Mouse (Mus musculus): ENCODE data around the gene Gm20388. TPM values are rescaled to one million over a fixed set of nuclear protein-coding genes. Genes with fewer than 3 reads are reported as not detected.

Gm20388 gene
- polyA plus RNA-seq, 1 experiment from 2014 or later, result not detected

DNA sequence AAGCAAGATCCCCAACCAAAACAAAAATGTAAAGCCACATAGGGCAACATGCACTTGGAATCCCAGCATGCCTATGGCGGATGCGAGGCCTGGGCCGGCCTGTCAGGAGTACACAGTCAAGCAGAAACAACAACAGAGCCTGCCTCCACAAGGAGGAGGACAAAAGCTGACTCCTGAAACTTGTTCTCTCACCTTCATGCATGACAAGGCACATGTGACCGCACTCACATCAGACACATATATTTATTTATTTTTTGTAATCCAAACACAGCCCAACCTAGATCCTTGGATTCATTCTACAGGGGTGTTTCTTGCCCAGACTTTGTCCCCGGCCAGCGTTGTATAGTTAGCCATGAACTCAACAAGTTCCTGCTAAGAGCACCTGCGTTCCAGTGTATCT lies 3137.2 kb downstream of the Gm20388 start:
- Histone ChIP-seq H3K27ac (replicated peaks) (no peak overlapping the region), H3K9ac (no peak overlapping the region), H3K36me3 (0 out of 2 replicates have a peak, but pooled peaks cover 8% of the 10 kb centered on the region), H3K4me3 (no peak overlapping the region), H3K4me2 (no peak overlapping the region), H3K27me3 (replicated peaks) (no peaks in the 10 kb centered on the region), H3K4me1 (peaks cover 15% of the 10 kb centered on the region), H3K9me3 (no peaks in the 10 kb centered on the region)
- 88% methylated on average over 7 of the region's 7 CpGs for WGBS
- ATAC-seq (ENCODE audit: extremely low read depth, insufficient number of reproducible peaks, low FRiP score, low TSS enrichment), result no peak

DNA sequence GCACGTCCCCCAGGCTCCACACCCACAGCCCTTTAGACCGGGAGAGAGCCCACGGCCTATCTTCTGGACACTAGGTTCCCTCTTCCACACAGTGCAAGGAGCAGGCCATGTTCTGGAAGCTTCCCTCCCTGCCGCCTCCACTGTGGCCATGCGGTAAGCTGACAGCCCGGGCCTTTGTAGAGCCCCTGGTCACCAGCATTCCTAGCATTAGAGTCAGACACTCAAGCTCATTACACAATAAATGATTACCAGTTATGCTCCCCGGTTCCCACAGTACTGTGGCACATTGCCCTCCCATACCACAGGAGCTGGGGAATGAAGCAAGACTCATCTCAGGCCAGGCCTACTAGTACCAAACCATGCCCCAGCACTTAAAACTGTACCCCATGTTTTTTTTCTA lies 3137.8 kb downstream of the Gm20388 start:
- no peak overlapping the region for H3K4me2 ChIP-seq
- H3K27ac ChIP-seq (replicated peaks), result no peak overlapping the region
- peaks cover 11% of the 10 kb centered on the region for H3K4me1 ChIP-seq
- 0 out of 2 replicates have a peak, but pooled peaks cover 8% of the 10 kb centered on the region for H3K36me3 ChIP-seq
- no peaks in the 10 kb centered on the region for H3K27me3 ChIP-seq (replicated peaks)
- H3K4me3 ChIP-seq, result no peak overlapping the region
- no peaks in the 10 kb centered on the region for H3K9me3 ChIP-seq
- no peak for ATAC-seq (ENCODE audit: extremely low read depth, insufficient number of reproducible peaks, low FRiP score, low TSS enrichment)
- no peak overlapping the region for H3K9ac ChIP-seq
- WGBS, result 78% methylated on average over 7 of the region's 7 CpGs

DNA sequence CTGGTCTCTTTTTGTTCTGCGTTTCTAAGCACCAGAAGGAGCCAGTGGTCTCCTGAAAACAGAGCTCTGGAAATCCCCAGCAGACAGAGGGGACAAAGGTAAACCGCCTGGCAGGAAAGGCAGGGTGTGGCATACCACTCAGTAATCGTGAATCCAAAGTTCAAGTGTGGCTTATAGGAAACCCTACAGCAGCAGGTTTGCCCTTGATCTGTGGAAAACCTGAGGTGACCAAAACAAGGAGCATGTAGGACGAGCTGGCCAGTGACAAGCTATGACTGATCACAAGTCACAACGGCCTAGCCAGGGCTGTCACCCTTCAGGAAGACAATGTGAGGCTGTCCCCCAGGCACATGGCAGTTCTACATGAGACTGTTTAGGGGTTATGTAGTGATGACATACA lies 3140.8 kb downstream of the Gm20388 start:
- H3K27ac ChIP-seq (replicated peaks), result no peak overlapping the region
- no peaks in the 10 kb centered on the region for H3K27me3 ChIP-seq (replicated peaks)
- H3K9ac ChIP-seq, result no peak overlapping the region
- H3K4me1 ChIP-seq, result no peaks in the 10 kb centered on the region
- no peak overlapping the region for H3K4me3 ChIP-seq
- no peaks in the 10 kb centered on the region for H3K9me3 ChIP-seq
- H3K4me2 ChIP-seq, result no peak overlapping the region
- WGBS, result 60% methylated on average over 5 of the region's 5 CpGs
- H3K36me3 ChIP-seq, result no peaks in the 10 kb centered on the region
- no peak for ATAC-seq (ENCODE audit: extremely low read depth, insufficient number of reproducible peaks, low FRiP score, low TSS enrichment)

DNA sequence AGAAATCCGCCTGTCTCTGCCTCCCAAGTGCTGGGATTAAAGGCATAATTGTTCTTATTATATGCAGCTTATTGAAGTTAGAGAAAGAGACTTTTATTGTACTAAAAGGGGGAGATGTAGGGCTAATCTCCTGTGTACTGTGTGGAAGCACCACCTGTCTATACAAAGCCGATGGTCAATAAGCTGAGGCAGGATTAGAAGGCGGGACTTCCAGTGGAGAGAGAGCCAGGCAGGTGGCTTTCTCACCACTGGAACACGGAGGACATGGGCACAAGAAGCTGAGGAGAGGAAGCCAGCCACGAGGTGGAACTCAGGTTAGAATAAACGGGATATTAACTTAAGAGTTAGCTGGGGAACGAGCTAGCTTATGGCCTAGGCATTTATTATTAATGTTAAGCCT lies 3152.1 kb downstream of the Gm20388 start, which contains the start of gene Spg7:
Gene Spg7, plus strand, starts transcription at position 222 of the 400 bp plus-strand sequence.
- Histone ChIP-seq H3K9me3 (no peaks in the 10 kb centered on the region), H3K4me2 (no peak within 1 kb of the TSS), H3K27me3 (replicated peaks) (no peaks in the 10 kb centered on the region), H3K4me3 (no peak within 1 kb of the TSS), H3K36me3 (peaks cover 11% of the 10 kb centered on the region), H3K9ac (no peak within 1 kb of the TSS), H3K27ac (replicated peaks) (no peak within 1 kb of the TSS), H3K4me1 (peaks cover 28% of the 10 kb centered on the region)
- WGBS, result 74% methylated on average over 7 of the region's 7 CpGs
- ATAC-seq (ENCODE audit: extremely low read depth, insufficient number of reproducible peaks, low FRiP score, low TSS enrichment), result no peak

DNA sequence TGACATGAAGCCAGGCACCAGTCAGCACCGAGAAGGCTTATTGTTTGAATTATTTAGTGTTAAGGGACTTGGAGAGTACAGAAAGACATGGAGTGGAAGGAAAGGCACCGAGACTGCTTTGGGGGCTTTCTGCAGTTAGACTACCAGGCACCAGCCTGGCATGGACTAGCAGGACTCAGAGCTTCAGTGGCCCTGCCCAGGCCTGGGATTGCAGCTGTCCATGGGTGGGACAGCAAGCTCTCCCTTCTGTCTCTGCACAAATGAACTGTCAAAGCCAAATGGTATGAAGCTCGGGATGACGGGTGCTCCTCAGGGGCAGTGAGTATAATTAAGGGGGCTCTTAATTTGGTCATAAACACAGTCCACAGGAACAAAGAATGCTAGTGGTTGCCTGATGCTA lies 3153.4 kb downstream of the Gm20388 start:
- ATAC-seq (ENCODE audit: extremely low read depth, insufficient number of reproducible peaks, low FRiP score, low TSS enrichment), result no peak
- Histone ChIP-seq H3K4me3 (peak overlapping the region; percentile 87; the same call in 1 of the 2 replicates), H3K4me2 (peak overlapping the region; percentile 90), H3K36me3 (peaks cover 20% of the 10 kb centered on the region), H3K4me1 (peaks cover 28% of the 10 kb centered on the region), H3K27ac (replicated peaks) (peak overlapping the region; percentile 93), H3K9ac (peak overlapping the region; percentile 97), H3K27me3 (replicated peaks) (no peaks in the 10 kb centered on the region), H3K9me3 (no peaks in the 10 kb centered on the region)
- 84% methylated on average over 4 of the region's 4 CpGs for WGBS

DNA sequence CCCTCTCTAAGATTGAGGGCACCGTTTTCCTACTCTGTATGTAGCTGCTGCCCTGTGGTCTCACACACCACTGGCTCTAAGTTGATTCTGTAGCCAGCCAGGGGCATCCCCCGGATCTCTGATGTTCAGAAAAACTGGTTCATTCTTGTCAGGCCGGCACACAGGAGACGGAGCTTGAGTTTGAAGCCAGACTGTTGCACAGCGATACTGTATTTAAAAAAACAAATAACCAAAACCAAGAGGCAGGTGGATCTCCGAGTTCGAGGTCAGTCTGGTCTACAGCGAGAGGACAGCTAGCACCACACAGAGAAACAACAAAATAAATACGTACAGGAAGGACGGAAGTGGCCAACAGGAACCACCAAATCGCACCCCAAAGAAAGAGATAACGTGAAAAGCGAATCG lies 3154.2 kb downstream of the Gm20388 start:
- Histone ChIP-seq H3K27me3 (replicated peaks) (no peaks in the 10 kb centered on the region), H3K9me3 (no peaks in the 10 kb centered on the region), H3K36me3 (peaks cover 24% of the 10 kb centered on the region), H3K4me1 (peaks cover 28% of the 10 kb centered on the region), H3K4me2 (peak overlapping the region; percentile 90), H3K4me3 (peak overlapping the region; percentile 87), H3K27ac (replicated peaks) (peak overlapping the region; percentile 93), H3K9ac (peak overlapping the region; percentile 97)
- ATAC-seq (ENCODE audit: extremely low read depth, insufficient number of reproducible peaks, low FRiP score, low TSS enrichment), result 0 out of 2 replicates have a peak, but pooled peaks have one; percentile 1
- WGBS, result under 1% methylated on average over 14 of the region's 14 CpGs

DNA sequence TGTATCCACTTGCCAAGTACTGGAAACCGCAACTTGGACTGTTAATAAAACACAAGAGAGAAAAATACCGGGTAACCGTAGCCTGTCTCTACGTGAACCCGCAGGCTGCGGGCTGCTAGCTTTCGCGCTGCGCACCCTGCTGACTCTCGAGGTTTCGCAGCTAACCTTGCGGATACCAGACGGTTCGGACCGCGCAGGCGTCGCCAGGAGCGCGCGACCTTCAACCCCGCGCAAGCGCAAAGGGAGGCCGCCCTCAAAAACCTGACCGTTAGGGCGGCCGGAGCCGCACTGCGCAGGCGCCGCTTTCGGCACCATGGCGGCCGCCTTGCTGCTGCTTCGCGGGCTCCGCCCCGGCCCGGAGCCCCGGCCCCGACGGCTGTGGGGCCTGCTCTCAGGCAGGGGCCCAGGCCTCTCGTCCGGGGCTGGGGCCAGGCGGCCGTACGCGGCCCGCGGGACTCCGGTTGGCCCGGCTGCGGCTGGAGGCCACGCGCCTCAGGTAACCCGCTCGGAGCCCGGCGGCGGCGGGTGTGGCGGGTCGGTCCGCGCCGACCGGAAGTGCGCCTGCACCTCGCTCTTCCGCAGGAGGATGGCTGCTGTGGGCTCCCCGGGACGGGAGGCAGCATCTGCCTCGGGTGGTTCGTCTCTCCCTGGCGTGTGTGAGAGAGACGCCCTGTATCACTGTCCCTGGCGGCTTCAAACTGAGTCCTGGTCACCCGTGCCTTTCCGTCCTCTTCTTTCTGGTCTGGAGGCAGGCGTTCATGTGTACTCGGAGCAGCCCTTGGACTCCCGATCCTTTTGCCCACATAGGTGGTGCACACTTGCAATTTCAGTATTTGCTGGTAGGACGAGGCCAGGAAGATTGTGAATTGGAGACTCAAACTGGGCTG lies 3154.8 kb downstream of the Gm20388 start:
- Histone ChIP-seq H3K36me3 (peaks cover 28% of the 10 kb centered on the region), H3K9ac (peak overlapping the region; percentile 97), H3K4me3 (peak overlapping the region; percentile 87), H3K27ac (replicated peaks) (peak overlapping the region; percentile 93), H3K4me1 (peaks cover 28% of the 10 kb centered on the region), H3K27me3 (replicated peaks) (no peaks in the 10 kb centered on the region), H3K9me3 (no peaks in the 10 kb centered on the region), H3K4me2 (peak overlapping the region; percentile 90)
- peak; percentile 99 for ATAC-seq (ENCODE audit: extremely low read depth, insufficient number of reproducible peaks, low FRiP score, low TSS enrichment)
- WGBS, result under 1% methylated on average over 83 of the region's 84 CpGs

DNA sequence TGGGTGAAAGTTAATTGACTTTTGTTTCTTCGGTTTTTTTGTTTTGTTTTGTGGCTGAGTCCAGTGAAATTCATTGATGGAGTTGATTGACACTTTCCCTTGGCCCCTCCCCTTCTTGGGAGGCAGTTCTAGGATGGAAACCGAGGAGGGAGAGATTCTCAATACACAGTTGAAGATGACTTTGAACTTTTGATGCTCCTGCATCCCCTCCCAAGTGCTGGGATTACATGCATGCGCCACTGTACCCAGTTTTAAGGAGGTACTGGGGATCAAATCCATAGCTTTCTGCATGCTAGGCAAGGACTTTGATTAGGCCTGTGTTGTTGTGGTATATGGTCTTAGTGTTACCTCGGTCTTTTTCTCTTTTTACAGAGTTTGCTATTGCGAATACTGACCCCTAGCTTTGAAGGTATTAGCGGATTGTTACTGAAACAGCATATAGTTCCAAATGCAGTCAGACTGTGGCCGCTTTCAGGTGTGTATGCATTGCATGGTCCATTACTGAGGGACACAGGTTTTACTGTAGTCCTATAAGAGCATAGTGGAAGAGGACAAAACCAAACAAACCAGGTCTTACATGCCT lies 3155.6 kb downstream of the Gm20388 start:
- ATAC-seq (ENCODE audit: extremely low read depth, insufficient number of reproducible peaks, low FRiP score, low TSS enrichment), result no peak
- Histone ChIP-seq H3K9me3 (no peaks in the 10 kb centered on the region), H3K36me3 (peaks cover 30% of the 10 kb centered on the region), H3K4me1 (peaks cover 31% of the 10 kb centered on the region), H3K27me3 (replicated peaks) (no peaks in the 10 kb centered on the region), H3K4me3 (peak overlapping the region; percentile 87), H3K4me2 (peak overlapping the region; percentile 90), H3K9ac (peak overlapping the region; percentile 97), H3K27ac (replicated peaks) (peak overlapping the region; percentile 93)
- WGBS, result 31% methylated on average over 7 of the region's 7 CpGs

DNA sequence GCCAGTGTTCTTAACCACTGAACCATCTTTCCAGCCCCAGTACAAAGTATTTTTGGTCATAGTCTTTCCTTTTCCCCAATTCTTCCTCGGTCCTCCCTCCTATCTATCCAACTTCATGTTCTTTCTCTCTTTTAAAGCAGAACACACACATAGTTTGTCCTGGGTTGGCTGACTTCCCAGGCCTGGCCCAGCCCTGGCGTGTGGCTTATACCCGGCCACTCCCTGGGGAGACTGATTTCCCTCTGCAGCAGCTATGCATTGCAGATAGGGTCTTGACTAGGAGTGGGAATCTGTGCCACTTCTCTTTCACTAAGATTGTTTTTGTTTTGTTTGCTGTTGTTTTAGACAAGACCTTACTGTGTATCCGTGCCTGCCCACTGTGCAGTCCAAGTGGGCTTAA lies 3160.5 kb downstream of the Gm20388 start:
- Histone ChIP-seq H3K27me3 (replicated peaks) (no peaks in the 10 kb centered on the region), H3K4me3 (no peak overlapping the region), H3K9ac (0 out of 2 replicates have a peak overlapping the region, but pooled peaks have one; percentile 15), H3K9me3 (no peaks in the 10 kb centered on the region), H3K4me1 (peaks cover 24% of the 10 kb centered on the region), H3K27ac (replicated peaks) (peak overlapping the region; percentile 31; the same call in 1 of the 2 replicates), H3K4me2 (no peak overlapping the region), H3K36me3 (peaks cover 73% of the 10 kb centered on the region)
- 39% methylated on average over 4 of the region's 4 CpGs for WGBS
- no peak; the same call in 1 of the 2 replicates for ATAC-seq (ENCODE audit: extremely low read depth, insufficient number of reproducible peaks, low FRiP score, low TSS enrichment)

DNA sequence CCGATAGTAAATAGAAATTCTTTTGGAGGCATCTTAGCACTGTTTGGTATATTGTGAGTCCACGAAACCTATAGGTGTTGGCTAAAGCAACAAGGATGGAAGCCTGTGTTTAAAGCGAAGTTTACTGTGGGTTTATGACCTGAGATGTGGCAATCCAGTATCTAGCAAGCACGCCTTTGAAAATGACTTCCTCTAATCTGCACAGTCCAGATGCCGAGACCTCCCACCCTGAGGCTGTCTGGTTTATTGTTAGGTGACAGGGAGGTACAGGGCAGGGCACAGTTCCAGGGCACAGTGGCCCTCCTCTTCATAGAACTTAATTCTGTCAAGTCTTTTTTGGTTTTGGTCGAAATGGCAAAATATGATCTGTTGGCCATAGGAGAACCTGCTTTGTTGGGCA lies 3166.6 kb downstream of the Gm20388 start:
- Histone ChIP-seq H3K9ac (no peak overlapping the region), H3K4me2 (no peak overlapping the region), H3K27me3 (replicated peaks) (no peaks in the 10 kb centered on the region), H3K4me3 (no peak overlapping the region), H3K9me3 (no peaks in the 10 kb centered on the region), H3K36me3 (peaks cover 98% of the 10 kb centered on the region), H3K4me1 (no peaks in the 10 kb centered on the region), H3K27ac (replicated peaks) (0 out of 2 replicates have a peak overlapping the region, but pooled peaks have one; percentile 10)
- WGBS, result 70% methylated on average over 6 of the region's 6 CpGs
- ATAC-seq (ENCODE audit: extremely low read depth, insufficient number of reproducible peaks, low FRiP score, low TSS enrichment), result no peak

DNA sequence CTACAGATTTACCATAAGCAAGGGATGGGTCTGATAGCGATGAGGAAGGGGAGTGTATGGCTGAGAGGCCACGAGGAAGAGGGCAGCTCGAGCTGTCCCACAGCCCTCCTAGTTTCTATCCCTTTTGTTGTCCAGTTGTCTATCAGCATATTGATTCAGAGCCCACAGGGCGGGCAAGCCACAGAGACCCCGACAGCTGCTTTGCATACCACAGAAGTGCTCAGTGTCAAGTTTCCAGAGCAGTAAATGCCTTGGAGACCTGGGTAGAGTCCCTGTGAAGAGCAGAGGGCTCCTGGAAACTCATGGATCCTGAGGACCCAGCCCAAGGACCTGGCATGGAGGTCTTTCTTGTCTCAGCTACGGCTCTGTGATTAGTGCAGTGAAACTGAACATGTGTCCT lies 3172.4 kb downstream of the Gm20388 start:
- WGBS, result 79% methylated on average over 6 of the region's 6 CpGs
- Histone ChIP-seq H3K9me3 (no peaks in the 10 kb centered on the region), H3K4me1 (no peaks in the 10 kb centered on the region), H3K4me2 (no peak overlapping the region), H3K4me3 (no peak overlapping the region), H3K27me3 (replicated peaks) (no peaks in the 10 kb centered on the region), H3K27ac (replicated peaks) (no peak overlapping the region), H3K9ac (no peak overlapping the region), H3K36me3 (peaks cover 99% of the 10 kb centered on the region)
- no peak for ATAC-seq (ENCODE audit: extremely low read depth, insufficient number of reproducible peaks, low FRiP score, low TSS enrichment)

Data from heart, embryonic 13.5 days (tissue).